Mouse (Mus musculus) gastrocnemius, postnatal 36 days (tissue): Measurements from ENCODE around the gene Sart1. TPM values are rescaled to one million over a fixed set of nuclear protein-coding genes. Genes with fewer than 3 reads are reported as not detected.
"Not testable (repeated sequence)": the region's sequence is repeated elsewhere in the genome, so short reads cannot be mapped to it uniquely, and the experiment has no call there.

Experiments used
- DNase-seq, 2 experiments: peaks; one replicate each; pipeline ENCODE4 v3.0.0; 2022
- intact Hi-C: fragments of 180-260 bp; cut with DNase I; formaldehyde crosslinking; loops from one replicate; pipeline ENCODE4 v1.15.1; 2025
- total RNA-seq, 2 experiments: library from RNA; stranded (reverse); gene quantifications; 2 replicates each; pipeline ENCODE4 v1.2.3; 2021

Gene Sart1
- total RNA-seq, 2 experiments from 2014 or later, result 34.3 to 38.0 TPM

GRCm38 (mm10) chr19:5377446-5377845 is 11.1 kb downstream of the Sart1 start:
- intact Hi-C loops, result no loop called here

GRCm38 (mm10) chr19:5374748-5375147 is 13.8 kb downstream of the Sart1 start:
- intact Hi-C loops, result no loop called here

More at GRCm38 (mm10) chr19:5377446-5377845, 11.1 kb downstream of the Sart1 start:
- no peak for DNase-seq

GRCm38 (mm10) chr19:5374177-5374576 is 14.3 kb downstream of the Sart1 start:
- intact Hi-C loops, result no loop called here
- no peak for DNase-seq

More at GRCm38 (mm10) chr19:5374748-5375147, 13.8 kb downstream of the Sart1 start:
- DNase-seq, result no peak

- intact Hi-C loops, result no loop called here
- no peak for DNase-seq
Measured at GRCm38 (mm10) chr19:5372724-5373123, 15.8 kb downstream of the Sart1 start.

- intact Hi-C loops, result no loop called here
- no peak for DNase-seq
Measured at GRCm38 (mm10) chr19:5370932-5371331, 17.6 kb downstream of the Sart1 start.

- intact Hi-C loops, result no loop called here
- no peak for DNase-seq
Measured at GRCm38 (mm10) chr19:5367455-5367854, 21.0 kb downstream of the Sart1 start.

- intact Hi-C loops, result no loop called here
- no peak for DNase-seq
Measured at GRCm38 (mm10) chr19:5367053-5367359, 21.5 kb downstream of the Sart1 start, which contains the start of gene Banf1. Banf1 (minus strand) TSS chr19:5367168.

- intact Hi-C loops, result loop anchor here (1.0 kb wide), 1 partner anchor 22 kb away; the partner anchor contains the start of gene Sart1
- peak; percentile 88 to 97 for DNase-seq
Measured at GRCm38 (mm10) chr19:5366175-5367052, 22.1 kb downstream of the Sart1 start, which contains the start of gene Eif1ad. Eif1ad (plus strand) TSS chr19:5366741.

GRCm38 (mm10) chr19:5365751-5366150 is 22.8 kb downstream of the Sart1 start:
- no peak for DNase-seq
- intact Hi-C loops, result loop anchor here (1.0 kb wide), 1 partner anchor 23 kb away; the partner anchor contains the start of gene Sart1

GRCm38 (mm10) chr19:5364124-5364523 is 24.4 kb downstream of the Sart1 start:
- intact Hi-C loops, result no loop called here
- DNase-seq, result no peak

- intact Hi-C loops, result no loop called here
- DNase-seq, result no peak
Measured at GRCm38 (mm10) chr19:5362186-5362585, 26.3 kb downstream of the Sart1 start.

- intact Hi-C loops, result no loop called here
- DNase-seq, result no peak
Measured at GRCm38 (mm10) chr19:5356080-5356479, 32.4 kb downstream of the Sart1 start.

GRCm38 (mm10) chr19:5353609-5354008 is 34.9 kb downstream of the Sart1 start:
- no peak for DNase-seq
- intact Hi-C loops, result no loop called here

- DNase-seq, intact Hi-C loops: not testable (repeated sequence)
Measured at GRCm38 (mm10) chr19:5349502-5349873, 39.0 kb downstream of the Sart1 start, which contains the start of gene Cst6. Cst6 (minus strand) TSS chr19:5349574.

GRCm38 (mm10) chr19:5348526-5349501 is 39.7 kb downstream of the Sart1 start:
- DNase-seq, result peak in 1 of 2 experiments; percentile 32
- intact Hi-C loops, result no loop called here

- intact Hi-C loops, result no loop called here
- DNase-seq, result no peak
Measured at GRCm38 (mm10) chr19:5348064-5348463, 40.4 kb downstream of the Sart1 start.

GRCm38 (mm10) chr19:5345297-5346131 is 43.0 kb downstream of the Sart1 start:
- intact Hi-C loops, result no loop called here
- no peak for DNase-seq

- intact Hi-C loops, result no loop called here
- no peak for DNase-seq
Measured at GRCm38 (mm10) chr19:5341360-5341759, 47.1 kb downstream of the Sart1 start.

- peak; percentile 73 to 74 for DNase-seq
- intact Hi-C loops, result no loop called here
Measured at GRCm38 (mm10) chr19:5337975-5338374, 50.5 kb downstream of the Sart1 start.

GRCm38 (mm10) chr19:5335441-5335840 is 53.1 kb downstream of the Sart1 start, which contains the start of gene Catsper1:
Catsper1 (plus strand) TSS chr19:5335741.
- intact Hi-C loops, result no loop called here
- no peak for DNase-seq
